Mouse (Mus musculus) thymus, adult 2 months (tissue): ENCODE data around the gene Slc10a1. TPM values are rescaled to one million over a fixed set of nuclear protein-coding genes. Genes with fewer than 3 reads are reported as not detected.

Experiments used
- DNase-seq: peaks from one replicate; pipeline ENCODE4 v3.0.0; 2021
- H3K27ac ChIP-seq: fragments of 200-500 bp; 2 replicates; pipeline ENCODE4 v1.5.1; 2012; ENCODE audit warnings: low read length, control low read depth; ENCODE audit not compliant: control insufficient read depth, insufficient read depth
- H3K27me3 ChIP-seq: fragments of 200-500 bp; 2 replicates; pipeline ENCODE4 v1.6.1; 2012; ENCODE audit warnings: mild to moderate bottlenecking, low read length, moderate library complexity, mixed read lengths; ENCODE audit not compliant: control insufficient read depth, insufficient read depth
- H3K36me3 ChIP-seq: fragments of 200-500 bp; 2 replicates; pipeline ENCODE4 v1.6.1; 2012; ENCODE audit warnings: mild to moderate bottlenecking, low read length, moderate library complexity; ENCODE audit not compliant: control insufficient read depth, insufficient read depth
- H3K4me1 ChIP-seq: fragments of 200-500 bp; replicated peaks from 2 replicates; pipeline ENCODE4 v1.6.1; 2012; ENCODE audit warnings: low read length; ENCODE audit not compliant: control insufficient read depth, insufficient read depth
- H3K4me3 ChIP-seq: fragments of 200-500 bp; 2 replicates; pipeline ENCODE4 v1.5.1; 2012; ENCODE audit warnings: mild to moderate bottlenecking, low read length, control low read depth, moderate library complexity; ENCODE audit not compliant: control insufficient read depth, insufficient read depth
- CTCF ChIP-seq: fragments of 200-500 bp; IDR thresholded peaks from 2 replicates; pipeline ENCODE4 v1.5.1; 2012; ENCODE audit warnings: mild to moderate bottlenecking, control low read depth, low read length, moderate library complexity, borderline replicate concordance; ENCODE audit not compliant: control insufficient read depth, poor library complexity, insufficient read depth; ENCODE audit errors: extremely low read depth
- POLR2A ChIP-seq: fragments of 200-500 bp; IDR thresholded peaks from 2 replicates; pipeline ENCODE4 v1.6.1; 2012; ENCODE audit warnings: mild to moderate bottlenecking, low read length, control low read depth, moderate library complexity; ENCODE audit not compliant: control insufficient read depth, poor library complexity, insufficient read depth; ENCODE audit errors: extremely low read depth
- WGBS: fragments of 180-500 bp; shearing (Covaris S2); methylation state at CpG from one replicate; pipeline ENCODE4 v1.1.7; 2018; 5-methylcytosine and 5-hydroxymethylcytosine counted together
- polyA plus RNA-seq: library from polyadenylated mRNA; depleted of rRNA; stranded (reverse); fragments of >200 nt; gene quantifications from 2 replicates; pipeline ENCODE4 v1.2.3, GENCODE M21; 2012; rRNA removed

Slc10a1 gene
- polyA plus RNA-seq, 1 experiment, result 0.07 TPM

DNA sequence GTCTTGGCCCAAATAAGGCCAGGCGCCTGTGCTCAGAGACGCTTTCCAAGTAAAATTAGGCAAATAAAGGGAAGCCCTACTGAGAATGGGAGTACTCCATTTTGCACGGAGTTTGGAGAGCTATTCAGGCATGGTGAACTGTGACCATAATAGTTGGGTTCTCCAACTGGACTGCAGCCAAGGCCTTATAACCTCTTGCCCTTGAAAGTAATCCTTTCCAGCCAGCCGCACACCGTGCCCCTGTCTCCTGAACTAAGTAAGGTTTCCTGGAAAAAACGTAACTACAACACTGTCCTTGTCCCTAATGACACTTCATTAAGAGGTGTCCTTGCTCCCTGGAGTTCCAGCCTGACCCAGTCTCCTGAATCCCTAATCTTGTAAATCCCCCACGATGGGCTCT lies 42.6 kb downstream of the Slc10a1 start:
- no peak for DNase-seq
- Histone ChIP-seq H3K4me1 (no peaks in the 10 kb centered on the region), H3K36me3 (no peaks in the 10 kb centered on the region), H3K4me3 (no peak overlapping the region), H3K27me3 (no peaks in the 10 kb centered on the region), H3K27ac (no peak overlapping the region)
- TF ChIP-seq CTCF (no peak), POLR2A (no peak)
- 92% methylated on average over 7 of the region's 7 CpGs for WGBS

DNA sequence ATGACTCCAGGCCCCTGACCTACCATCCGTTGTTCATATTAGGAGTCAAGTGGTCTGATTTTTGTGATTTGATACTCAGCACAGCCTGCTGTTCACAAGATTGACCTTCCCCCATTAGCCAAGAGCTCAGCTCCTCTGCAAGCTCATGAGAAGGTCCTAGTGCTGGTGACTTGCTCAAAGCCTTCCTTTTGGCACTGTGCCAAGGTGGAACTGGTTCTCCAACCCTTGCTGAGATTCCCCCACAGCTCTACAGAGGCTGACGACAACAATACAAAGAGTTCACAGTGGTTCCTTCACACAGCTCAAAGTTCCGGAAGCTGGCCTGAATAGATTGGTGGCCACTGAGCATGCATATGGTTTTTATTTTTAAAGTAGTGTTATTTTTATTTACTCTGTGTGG lies 44.3 kb downstream of the Slc10a1 start:
- no peak for DNase-seq

GRCm38 (mm10) chr12:80923602-80924001 lies 44.9 kb downstream of the Slc10a1 start:
- Histone ChIP-seq H3K36me3 (no peaks in the 10 kb centered on the region), H3K4me3 (no peak overlapping the region), H3K27ac (no peak overlapping the region), H3K4me1 (no peaks in the 10 kb centered on the region), H3K27me3 (no peaks in the 10 kb centered on the region)
- TF ChIP-seq POLR2A (no peak), CTCF (no peak)
- 88% methylated on average over 5 of the region's 5 CpGs for WGBS
- DNase-seq, result no peak

More for the DNA sequence above, 44.3 kb downstream of the Slc10a1 start:
- no peak overlapping the region for H3K27ac ChIP-seq
- H3K4me1 ChIP-seq, result no peaks in the 10 kb centered on the region
- H3K27me3 ChIP-seq, result no peaks in the 10 kb centered on the region
- WGBS, result 79% methylated on average over 3 of the region's 3 CpGs
- TF ChIP-seq CTCF (no peak), POLR2A (no peak)
- no peaks in the 10 kb centered on the region for H3K36me3 ChIP-seq
- no peak overlapping the region for H3K4me3 ChIP-seq

- no peak overlapping the region for H3K27ac ChIP-seq
- DNase-seq, result no peak
- no peaks in the 10 kb centered on the region for H3K27me3 ChIP-seq
- no peaks in the 10 kb centered on the region for H3K36me3 ChIP-seq
- H3K4me1 ChIP-seq, result no peaks in the 10 kb centered on the region
- TF ChIP-seq CTCF (no peak), POLR2A (no peak)
- WGBS, result 64% methylated on average over 7 of the region's 7 CpGs
- no peak overlapping the region for H3K4me3 ChIP-seq
These were observed 45.6 kb downstream of the Slc10a1 start for GRCm38 (mm10) chr12:80922869-80923268.

DNA sequence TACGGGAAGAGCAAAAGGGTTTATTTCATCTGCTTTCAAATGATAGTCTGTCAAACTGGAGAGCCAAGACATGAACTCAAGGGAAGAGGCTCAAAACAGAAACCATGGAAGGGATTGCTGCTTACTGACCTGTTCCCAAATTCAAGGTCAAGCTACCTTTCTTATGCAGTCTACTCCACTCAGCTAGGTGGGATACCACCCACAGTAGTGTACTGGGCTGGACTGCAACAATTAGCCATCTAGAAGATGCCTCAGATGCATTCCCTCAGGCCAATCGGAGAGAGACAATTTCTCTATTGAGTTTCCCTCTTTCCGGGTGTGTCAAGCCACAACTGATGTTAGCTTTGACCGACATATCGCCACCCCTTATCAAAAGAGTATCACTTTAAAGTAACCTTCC lies 47.2 kb downstream of the Slc10a1 start:
- no peak overlapping the region for H3K27ac ChIP-seq
- WGBS, result 95% methylated on average over 5 of the region's 5 CpGs
- DNase-seq, result no peak
- H3K4me1 ChIP-seq, result no peaks in the 10 kb centered on the region
- TF ChIP-seq POLR2A, result no peak
- TF ChIP-seq CTCF, result no peak
- H3K4me3 ChIP-seq, result no peak overlapping the region
- H3K36me3 ChIP-seq, result no peaks in the 10 kb centered on the region
- no peaks in the 10 kb centered on the region for H3K27me3 ChIP-seq

GRCm38 (mm10) chr12:80917764-80918163 lies 50.7 kb downstream of the Slc10a1 start:
- Histone ChIP-seq H3K27me3 (no peaks in the 10 kb centered on the region), H3K27ac (no peak overlapping the region), H3K4me1 (no peaks in the 10 kb centered on the region), H3K36me3 (no peaks in the 10 kb centered on the region), H3K4me3 (no peak overlapping the region)
- no peak for TF ChIP-seq POLR2A
- TF ChIP-seq CTCF, result peak; percentile 71; the same call in 1 of the 2 replicates
- DNase-seq, result peak; percentile 62
- WGBS, result 61% methylated on average over 7 of the region's 7 CpGs

GRCm38 (mm10) chr12:80909631-80910030 lies 58.9 kb downstream of the Slc10a1 start:
- Histone ChIP-seq H3K4me3 (no peak overlapping the region), H3K4me1 (no peaks in the 10 kb centered on the region), H3K27me3 (no peaks in the 10 kb centered on the region), H3K27ac (no peak overlapping the region), H3K36me3 (no peaks in the 10 kb centered on the region)
- no peak for DNase-seq
- WGBS, result 91% methylated on average over 8 of the region's 8 CpGs
- TF ChIP-seq POLR2A, result no peak
- TF ChIP-seq CTCF, result no peak

Other genes with a start within 250 kb of the Slc10a1 start
- not detected in 2 replicates for gene Ccdc177, start 208.0 kb downstream of the Slc10a1 start, polyA plus RNA-seq
- gene Susd6, start 178.2 kb downstream of the Slc10a1 start, polyA plus RNA-seq, result 81.3 and 81.8 TPM in 2 replicates
- 511 and 515 TPM in 2 replicates for gene Srsf5, start 23.2 kb downstream of the Slc10a1 start, polyA plus RNA-seq
- 41.7 and 46.1 TPM in 2 replicates for gene Smoc1, start 58.1 kb upstream of the Slc10a1 start, polyA plus RNA-seq